Mouse (Mus musculus) megakaryocyte, embryonic 14.5 days (primary cell): ENCODE results near the gene Unc5b.

Source experiments
- FLI1 ChIP-seq: IDR thresholded peaks from 2 replicates; pipeline ENCODE4 v1.6.1; 2012; ENCODE audit warnings: low read length, inconsistent platforms, mixed read lengths
- GATA1 ChIP-seq: IDR thresholded peaks from 3 replicates; pipeline ENCODE4 v1.6.1; 2012; ENCODE audit warnings: mixed read lengths, low read length, inconsistent platforms, borderline replicate concordance

- TF ChIP-seq GATA1 (no peak), FLI1 (no peak)
Observed at GRCm38 (mm10) chr10:60830556-60831350, 628 bp downstream of the Unc5b start.
